Mouse (Mus musculus) embryonic fibroblast, embryonic 13.5 days (primary cell): ENCODE data around the gene Clec2d.

Experiments
- CTCF ChIP-seq: IDR thresholded peaks from 2 replicates; pipeline ENCODE4 v1.5.1; 2011; ENCODE audit warnings: mild to moderate bottlenecking, control low read depth, low read length, moderate library complexity, borderline replicate concordance; ENCODE audit not compliant: insufficient read depth
- POLR2A ChIP-seq: IDR thresholded peaks from 2 replicates; pipeline ENCODE4 v1.6.1; 2011; ENCODE audit warnings: low read depth, mild to moderate bottlenecking, control low read depth, low read length, moderate library complexity

DNA sequence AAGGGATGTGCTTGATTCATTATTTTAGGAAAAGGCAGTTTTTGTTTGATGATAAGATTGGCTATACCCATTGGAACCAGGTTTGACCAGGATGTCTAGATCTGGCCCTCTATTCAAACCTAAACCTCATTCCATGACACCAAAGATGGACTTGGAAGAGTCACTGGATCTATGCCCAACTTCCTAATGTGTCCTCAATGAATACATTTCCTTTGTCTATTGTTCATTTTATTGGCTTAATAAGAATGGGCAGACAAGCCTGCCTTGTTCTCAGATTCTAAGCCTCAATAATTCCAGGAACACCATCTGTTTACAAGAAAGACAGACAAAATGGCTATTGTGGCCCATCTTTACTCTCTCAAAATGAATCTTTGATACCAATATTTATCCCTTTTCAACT is 18.5 kb upstream of the Clec2d start:
- TF ChIP-seq CTCF (no peak), POLR2A (no peak)
